Mouse (Mus musculus) myocyte (in vitro differentiated cells): ENCODE measurements around the gene Abhd5. TPM values are rescaled to one million over a fixed set of nuclear protein-coding genes. Genes with fewer than 3 reads are reported as not detected.

ENCODE experiments used
- H3K27me3 ChIP-seq: one replicate; pipeline ENCODE4 v1.6.1; 2011; ENCODE audit not compliant: control insufficient read depth, insufficient read depth, insufficient read length
- H3K36me3 ChIP-seq: one replicate; pipeline ENCODE4 v1.6.1; 2011; ENCODE audit not compliant: control insufficient read depth, insufficient read depth
- H3K4me2 ChIP-seq: one replicate; pipeline ENCODE4 v1.6.1; 2011; ENCODE audit warnings: low read depth, control low read depth
- H3K4me3 ChIP-seq: one replicate; pipeline ENCODE4 v1.5.1; 2011; ENCODE audit warnings: mild to moderate bottlenecking, control low read depth, moderate library complexity
- H3K79me2 ChIP-seq: one replicate; pipeline ENCODE4 v1.6.1; 2011; ENCODE audit not compliant: control insufficient read depth, insufficient read depth
- H3ac ChIP-seq: one replicate; pipeline ENCODE4 v1.6.1; 2011; ENCODE audit not compliant: control insufficient read depth, insufficient read length
- CEBPB ChIP-seq: IDR thresholded peaks from 2 replicates; pipeline ENCODE4 v1.6.1; 2011; ENCODE audit warnings: mild to moderate bottlenecking, moderate library complexity; ENCODE audit not compliant: poor library complexity, insufficient read depth, severe bottlenecking
- E2F4 ChIP-seq: IDR thresholded peaks from one replicate; pipeline ENCODE4 v1.6.1; 2011; ENCODE audit warnings: mild to moderate bottlenecking, control low read depth, moderate library complexity; ENCODE audit not compliant: insufficient read depth
- MAX ChIP-seq: IDR thresholded peaks from one replicate; pipeline ENCODE4 v1.6.1; 2011; ENCODE audit warnings: low read depth, mild to moderate bottlenecking, control low read depth
- MYOD1 ChIP-seq, 3 experiments: IDR thresholded peaks; one replicate each; pipeline ENCODE4 v1.6.1; 2011; ENCODE audit warnings: control low read depth in 2 of 3, low read depth in 2 of 3, mild to moderate bottlenecking in 2 of 3, moderate library complexity in 1 of 3; ENCODE audit not compliant: insufficient read length in 2 of 3, control insufficient read depth in 1 of 3
- MYOG ChIP-seq, 3 experiments: IDR thresholded peaks; one replicate each; pipeline ENCODE4 v1.6.1; 2011; ENCODE audit warnings: control low read depth in 2 of 3, low read depth in 2 of 3, mild to moderate bottlenecking in 2 of 3; ENCODE audit not compliant: insufficient read length in 2 of 3, control insufficient read depth in 1 of 3, insufficient read depth in 1 of 3
- POLR2A ChIP-seq: IDR thresholded peaks from one replicate; pipeline ENCODE4 v1.6.1; 2011; ENCODE audit warnings: low read depth, mild to moderate bottlenecking, control low read depth, moderate library complexity; ENCODE audit not compliant: insufficient read length
- POLR2AphosphoS2 ChIP-seq: IDR thresholded peaks from one replicate; pipeline ENCODE4 v1.6.1; 2011; ENCODE audit warnings: low read depth, control low read depth; ENCODE audit not compliant: insufficient read length
- REST ChIP-seq: IDR thresholded peaks from one replicate; pipeline ENCODE4 v1.6.1; 2011; ENCODE audit warnings: mild to moderate bottlenecking, control low read depth, moderate library complexity; ENCODE audit not compliant: insufficient read depth, insufficient read length
- SRF ChIP-seq: IDR thresholded peaks from one replicate; pipeline ENCODE4 v1.6.1; 2011; ENCODE audit warnings: low read depth; ENCODE audit not compliant: control insufficient read depth, insufficient read length
- TCF12 ChIP-seq: IDR thresholded peaks from one replicate; pipeline ENCODE4 v1.6.1; 2011; ENCODE audit warnings: mild to moderate bottlenecking, control low read depth; ENCODE audit not compliant: poor library complexity, insufficient read depth, severe bottlenecking
- TCF3 ChIP-seq: IDR thresholded peaks from one replicate; pipeline ENCODE4 v1.6.1; 2011; ENCODE audit warnings: low read depth, control low read depth; ENCODE audit not compliant: insufficient read length
- USF1 ChIP-seq: IDR thresholded peaks from one replicate; pipeline ENCODE4 v1.6.1; 2011; ENCODE audit warnings: low read depth, mild to moderate bottlenecking, control low read depth, moderate library complexity
- polyA plus RNA-seq: library from polyadenylated mRNA; unstranded; fragments of >200 nt; fragmentation: generic; extraction: Trizol; gene quantifications from one replicate; pipeline ENCODE4 v1.2.1, GENCODE M21; 2012; ENCODE audit warnings: missing spikeins

Gene Abhd5
- polyA plus RNA-seq, 1 experiment: 24.8 TPM

GRCm38 (mm10) chr9:122423146-122423545, 71.7 kb downstream of the Abhd5 start:
- no peak overlapping the region for H3K4me3 ChIP-seq
- H3ac ChIP-seq: no peak overlapping the region
- no peak overlapping the region for H3K4me2 ChIP-seq
- H3K36me3 ChIP-seq: no peaks in the 10 kb centered on the region
- H3K27me3 ChIP-seq: no peaks in the 10 kb centered on the region
- no peak for TF ChIP-seq SRF
- TF ChIP-seq E2F4: no peak
- no peak for TF ChIP-seq MYOD1 (IDR thresholded peaks at IDR 0.05; ENCODE audit: control insufficient read depth in 1 of 3, insufficient read length in 2 of 3, low read depth in 2 of 3)
- TF ChIP-seq CEBPB: no peak
- TF ChIP-seq USF1: no peak
- no peak for TF ChIP-seq TCF3
- no peak for TF ChIP-seq MAX
- no peak for TF ChIP-seq REST
- TF ChIP-seq MYOG (IDR thresholded peaks at IDR 0.05; ENCODE audit: control insufficient read depth in 1 of 3, insufficient read depth in 1 of 3, insufficient read length in 2 of 3, low read depth in 2 of 3): no peak
- no peak for TF ChIP-seq POLR2AphosphoS2
- TF ChIP-seq TCF12: no peak
- TF ChIP-seq POLR2A: no peak
- H3K79me2 ChIP-seq: no peaks in the 10 kb centered on the region

- Histone ChIP-seq H3K27me3 (no peaks in the 10 kb centered on the region), H3K4me2 (peak overlapping the region; percentile 45), H3K36me3 (no peaks in the 10 kb centered on the region), H3K79me2 (no peaks in the 10 kb centered on the region), H3ac (no peak overlapping the region), H3K4me3 (no peak overlapping the region)
- TF ChIP-seq CEBPB (no peak), MAX (no peak), E2F4 (no peak), TCF3 (no peak), TCF12 (no peak), MYOG (IDR thresholded peaks at IDR 0.05; ENCODE audit: control insufficient read depth in 1 of 3, insufficient read depth in 1 of 3, insufficient read length in 2 of 3, low read depth in 2 of 3) (no peak), POLR2A (no peak), POLR2AphosphoS2 (no peak), MYOD1 (IDR thresholded peaks at IDR 0.05; ENCODE audit: control insufficient read depth in 1 of 3, insufficient read length in 2 of 3, low read depth in 2 of 3) (no peak), SRF (no peak), REST (no peak), USF1 (no peak)
Measured at GRCm38 (mm10) chr9:122424941-122425608, 73.7 kb downstream of the Abhd5 start.

- Histone ChIP-seq H3K36me3 (no peaks in the 10 kb centered on the region), H3K4me3 (no peak overlapping the region), H3K27me3 (peaks cover 13% of the 10 kb centered on the region), H3ac (no peak overlapping the region), H3K79me2 (no peaks in the 10 kb centered on the region), H3K4me2 (no peak overlapping the region)
- TF ChIP-seq MYOD1 (IDR thresholded peaks at IDR 0.05; ENCODE audit: control insufficient read depth in 1 of 3, insufficient read length in 2 of 3, low read depth in 2 of 3) (no peak), TCF12 (no peak), REST (no peak), E2F4 (no peak), TCF3 (no peak)
Measured at GRCm38 (mm10) chr9:122429058-122429649, 77.7 kb downstream of the Abhd5 start.

- TF ChIP-seq MYOG (IDR thresholded peaks at IDR 0.05; ENCODE audit: control insufficient read depth in 1 of 3, insufficient read depth in 1 of 3, insufficient read length in 2 of 3, low read depth in 2 of 3) (no peak), CEBPB (no peak), E2F4 (no peak), POLR2A (no peak), USF1 (no peak), TCF3 (no peak), MYOD1 (IDR thresholded peaks at IDR 0.05; ENCODE audit: control insufficient read depth in 1 of 3, insufficient read length in 2 of 3, low read depth in 2 of 3) (no peak)
- Histone ChIP-seq H3K79me2 (no peaks in the 10 kb centered on the region), H3K27me3 (peaks cover 19% of the 10 kb centered on the region), H3K36me3 (no peaks in the 10 kb centered on the region), H3K4me3 (no peak overlapping the region), H3ac (no peak overlapping the region), H3K4me2 (no peak overlapping the region)
Measured at GRCm38 (mm10) chr9:122429685-122430084, 78.3 kb downstream of the Abhd5 start.

Other genes with a start within 250 kb of the Abhd5 start
- gene Snrk, start 234.3 kb upstream of the Abhd5 start, polyA plus RNA-seq: 9.9 TPM
- 68.7 TPM for gene Ano10, start 57.2 kb upstream of the Abhd5 start, polyA plus RNA-seq